Mouse (Mus musculus): Measurements from ENCODE around the gene Vmn1r209. TPM values are rescaled to one million over a fixed set of nuclear protein-coding genes. Genes with fewer than 3 reads are reported as not detected.

The Vmn1r209 gene
- polyA plus RNA-seq, 1 experiment from 2014 or later = not detected

Other genes with a start within 250 kb of the Vmn1r209 start
- gene Vmn1r205, start 216.7 kb downstream of the Vmn1r209 start, polyA plus RNA-seq (2015; fragmentation: Nextera tagmentation; extraction: Ambion mirVana) = not detected in 2 replicates
- gene Vmn1r206, start 185.4 kb downstream of the Vmn1r209 start, polyA plus RNA-seq (2015; fragmentation: Nextera tagmentation; extraction: Ambion mirVana) = not detected in 2 replicates
- not detected in 2 replicates for gene Vmn1r207-ps, start 80.1 kb downstream of the Vmn1r209 start, polyA plus RNA-seq (2015; fragmentation: Nextera tagmentation; extraction: Ambion mirVana)
- gene Vmn1r208, start 32.3 kb downstream of the Vmn1r209 start, polyA plus RNA-seq (2015; fragmentation: Nextera tagmentation; extraction: Ambion mirVana) = not detected in 2 replicates
- gene Vmn1r210, start 21.7 kb upstream of the Vmn1r209 start, polyA plus RNA-seq (2015; fragmentation: Nextera tagmentation; extraction: Ambion mirVana) = not detected in 2 replicates
- not detected in 2 replicates for gene Vmn1r211, start 47.9 kb upstream of the Vmn1r209 start, polyA plus RNA-seq (2015; fragmentation: Nextera tagmentation; extraction: Ambion mirVana)
- not detected in 2 replicates for gene Vmn1r212, start 74.5 kb upstream of the Vmn1r209 start, polyA plus RNA-seq (2015; fragmentation: Nextera tagmentation; extraction: Ambion mirVana)
- gene Vmn1r213, start 198.0 kb upstream of the Vmn1r209 start, polyA plus RNA-seq (2015; fragmentation: Nextera tagmentation; extraction: Ambion mirVana) = not detected in 2 replicates
- gene Vmn1r214, start 220.7 kb upstream of the Vmn1r209 start, polyA plus RNA-seq (2015; fragmentation: Nextera tagmentation; extraction: Ambion mirVana) = not detected in 2 replicates

Data from heart, embryonic 15.5 days (tissue).